Mouse (Mus musculus): Measurements from ENCODE around the gene Prrx2. TPM values are rescaled to one million over a fixed set of nuclear protein-coding genes. Genes with fewer than 3 reads are reported as not detected.
"Not testable (repeated sequence)": the region's sequence is repeated elsewhere in the genome, so short reads cannot be mapped to it uniquely, and the experiment has no call there.

Prrx2 gene
- polyA plus RNA-seq, 1 experiment = 4.0 TPM

- no peak for DNase-seq (ENCODE audit: extremely low spot score in 1 of 2, low spot score in 1 of 2)
Observed at GRCm38 (mm10) chr2:30904231-30904630, 69.5 kb downstream of the Prrx2 start.

- DNase-seq (ENCODE audit: extremely low spot score in 1 of 2, low spot score in 1 of 2) = no peak
Observed at GRCm38 (mm10) chr2:30904991-30905390, 70.2 kb downstream of the Prrx2 start.

GRCm38 (mm10) chr2:30905906-30906305 lies 71.1 kb downstream of the Prrx2 start:
- DNase-seq (ENCODE audit: extremely low spot score in 1 of 2, low spot score in 1 of 2) = no peak

- DNase-seq (ENCODE audit: extremely low spot score in 1 of 2, low spot score in 1 of 2) = no peak
Observed at GRCm38 (mm10) chr2:30906641-30907040, 71.9 kb downstream of the Prrx2 start.

GRCm38 (mm10) chr2:30912291-30912773 lies 77.6 kb downstream of the Prrx2 start:
- no peak for DNase-seq (ENCODE audit: extremely low spot score in 1 of 2, low spot score in 1 of 2)

GRCm38 (mm10) chr2:30913022-30913421 lies 78.2 kb downstream of the Prrx2 start:
- DNase-seq (ENCODE audit: extremely low spot score in 1 of 2, low spot score in 1 of 2) = no peak

GRCm38 (mm10) chr2:30914836-30915235 lies 80.1 kb downstream of the Prrx2 start:
- no peak for DNase-seq (ENCODE audit: extremely low spot score in 1 of 2, low spot score in 1 of 2)

GRCm38 (mm10) chr2:30915376-30915775 lies 80.6 kb downstream of the Prrx2 start:
- no peak for DNase-seq (ENCODE audit: extremely low spot score in 1 of 2, low spot score in 1 of 2)

GRCm38 (mm10) chr2:30915933-30916332 lies 81.2 kb downstream of the Prrx2 start:
- not testable (repeated sequence) for DNase-seq (ENCODE audit: extremely low spot score in 1 of 2, low spot score in 1 of 2)

GRCm38 (mm10) chr2:30917649-30918048 lies 82.9 kb downstream of the Prrx2 start:
- no peak for DNase-seq (ENCODE audit: extremely low spot score in 1 of 2, low spot score in 1 of 2)

GRCm38 (mm10) chr2:30918126-30918525 lies 83.4 kb downstream of the Prrx2 start:
- DNase-seq (ENCODE audit: extremely low spot score in 1 of 2, low spot score in 1 of 2) = no peak

GRCm38 (mm10) chr2:30918780-30919329 lies 84.1 kb downstream of the Prrx2 start:
- no peak for DNase-seq (ENCODE audit: extremely low spot score in 1 of 2, low spot score in 1 of 2)

GRCm38 (mm10) chr2:30920216-30920615 lies 85.4 kb downstream of the Prrx2 start:
- peak; percentile 40 to 69 for DNase-seq (ENCODE audit: extremely low spot score in 1 of 2, low spot score in 1 of 2)

- DNase-seq (ENCODE audit: extremely low spot score in 1 of 2, low spot score in 1 of 2) = no peak
Observed at GRCm38 (mm10) chr2:30923099-30923498, 88.3 kb downstream of the Prrx2 start.

GRCm38 (mm10) chr2:30925181-30925580 lies 90.4 kb downstream of the Prrx2 start:
- DNase-seq (ENCODE audit: extremely low spot score in 1 of 2, low spot score in 1 of 2) = no peak

GRCm38 (mm10) chr2:30926381-30926780 lies 91.6 kb downstream of the Prrx2 start:
- DNase-seq (ENCODE audit: extremely low spot score in 1 of 2, low spot score in 1 of 2) = no peak

- DNase-seq (ENCODE audit: extremely low spot score in 1 of 2, low spot score in 1 of 2) = no peak
Observed at GRCm38 (mm10) chr2:30927151-30927781, 92.5 kb downstream of the Prrx2 start.

- DNase-seq (ENCODE audit: extremely low spot score in 1 of 2, low spot score in 1 of 2) = peak; percentile 42 to 86
Observed at GRCm38 (mm10) chr2:30927844-30928628, 93.3 kb downstream of the Prrx2 start.

GRCm38 (mm10) chr2:30928893-30929482 lies 94.2 kb downstream of the Prrx2 start:
- no peak for DNase-seq (ENCODE audit: extremely low spot score in 1 of 2, low spot score in 1 of 2)

- DNase-seq (ENCODE audit: extremely low spot score in 1 of 2, low spot score in 1 of 2) = peak; percentile 59 to 85
Observed at GRCm38 (mm10) chr2:30929483-30930045, 94.8 kb downstream of the Prrx2 start, which contains the start of gene Ptges. Ptges (minus strand) TSS chr2:30929863.

- not testable (repeated sequence) for DNase-seq (ENCODE audit: extremely low spot score in 1 of 2, low spot score in 1 of 2)
Observed at GRCm38 (mm10) chr2:30930846-30931245, 96.1 kb downstream of the Prrx2 start.

Data from frontal cortex, adult 2 months (tissue).